Mouse (Mus musculus) embryonic fibroblast, embryonic 13.5 days (primary cell): ENCODE data around the gene Gzmk.

Experiments used
- CTCF ChIP-seq: IDR thresholded peaks from 2 replicates; pipeline ENCODE4 v1.5.1; 2011; ENCODE audit warnings: mild to moderate bottlenecking, control low read depth, low read length, moderate library complexity, borderline replicate concordance; ENCODE audit not compliant: insufficient read depth
- POLR2A ChIP-seq: IDR thresholded peaks from 2 replicates; pipeline ENCODE4 v1.6.1; 2011; ENCODE audit warnings: low read depth, mild to moderate bottlenecking, control low read depth, low read length, moderate library complexity

GRCm38 (mm10) chr13:113257190-113257589 is 31.5 kb upstream of the Gzmk start:
- TF ChIP-seq POLR2A (no peak), CTCF (peak; percentile 42; the same call in 1 of the 2 replicates)
